Mouse (Mus musculus): ENCODE measurements around the gene Cmtm4.
A peak's percentile ranks its signal among the peaks of the same experiment; 100 is the strongest.

Cmtm4 gene

GRCm38 (mm10) chr8:104395703-104396357, at the start of gene Cmtm4:
Gene Cmtm4 (minus strand): TSS chr8:104395807.
- DNase-seq (ENCODE audit: low read depth, low spot score): no peak

- no peak for DNase-seq (ENCODE audit: low read depth, low spot score)
These were observed 49.6 kb upstream of the Cmtm4 start for GRCm38 (mm10) chr8:104445248-104445647.

GRCm38 (mm10) chr8:104443125-104443679, 47.6 kb upstream of the Cmtm4 start:
- DNase-seq (ENCODE audit: low read depth, low spot score): no peak

- peak; percentile 93 for DNase-seq (ENCODE audit: low read depth, low spot score)
These were observed 46.9 kb upstream of the Cmtm4 start, which contains the start of gene Dync1li2 for GRCm38 (mm10) chr8:104442299-104443124. Gene Dync1li2 (minus strand): TSS chr8:104443047.

GRCm38 (mm10) chr8:104441613-104442012, 46.0 kb upstream of the Cmtm4 start:
- no peak for DNase-seq (ENCODE audit: low read depth, low spot score)

- peak; percentile 9 for DNase-seq (ENCODE audit: low read depth, low spot score)
These were observed 43.9 kb upstream of the Cmtm4 start for GRCm38 (mm10) chr8:104439461-104439860.

GRCm38 (mm10) chr8:104437494-104438135, 42.0 kb upstream of the Cmtm4 start:
- DNase-seq (ENCODE audit: low read depth, low spot score): no peak

GRCm38 (mm10) chr8:104436591-104436990, 41.0 kb upstream of the Cmtm4 start:
- DNase-seq (ENCODE audit: low read depth, low spot score): no peak

- peak; percentile 88 for DNase-seq (ENCODE audit: low read depth, low spot score)
These were observed 40.4 kb upstream of the Cmtm4 start for GRCm38 (mm10) chr8:104436038-104436437.

GRCm38 (mm10) chr8:104434826-104435354, 39.3 kb upstream of the Cmtm4 start:
- no peak for DNase-seq (ENCODE audit: low read depth, low spot score)

- peak; percentile 24 for DNase-seq (ENCODE audit: low read depth, low spot score)
These were observed 38.7 kb upstream of the Cmtm4 start for GRCm38 (mm10) chr8:104434275-104434674.

- DNase-seq (ENCODE audit: low read depth, low spot score): no peak
These were observed 37.7 kb upstream of the Cmtm4 start for GRCm38 (mm10) chr8:104433191-104433842.

- DNase-seq (ENCODE audit: low read depth, low spot score): no peak
These were observed 37.0 kb upstream of the Cmtm4 start for GRCm38 (mm10) chr8:104432656-104433055.

- DNase-seq (ENCODE audit: low read depth, low spot score): no peak
These were observed 34.6 kb upstream of the Cmtm4 start for GRCm38 (mm10) chr8:104430230-104430629.

- DNase-seq (ENCODE audit: low read depth, low spot score): no peak
These were observed 32.1 kb upstream of the Cmtm4 start for GRCm38 (mm10) chr8:104427703-104428102.

GRCm38 (mm10) chr8:104422313-104422712, 26.7 kb upstream of the Cmtm4 start:
- no peak for DNase-seq (ENCODE audit: low read depth, low spot score)

- DNase-seq (ENCODE audit: low read depth, low spot score): peak; percentile 17
These were observed 20.4 kb upstream of the Cmtm4 start for GRCm38 (mm10) chr8:104416022-104416421.

GRCm38 (mm10) chr8:104414204-104414603, 18.6 kb upstream of the Cmtm4 start:
- no peak for DNase-seq (ENCODE audit: low read depth, low spot score)

GRCm38 (mm10) chr8:104413770-104414169, 18.2 kb upstream of the Cmtm4 start:
- no peak for DNase-seq (ENCODE audit: low read depth, low spot score)

- DNase-seq (ENCODE audit: low read depth, low spot score): no peak
These were observed 17.4 kb upstream of the Cmtm4 start for GRCm38 (mm10) chr8:104412805-104413532.

- no peak for DNase-seq (ENCODE audit: low read depth, low spot score)
These were observed 16.4 kb upstream of the Cmtm4 start for GRCm38 (mm10) chr8:104411972-104412371.
